In the genomic region with DNA sequence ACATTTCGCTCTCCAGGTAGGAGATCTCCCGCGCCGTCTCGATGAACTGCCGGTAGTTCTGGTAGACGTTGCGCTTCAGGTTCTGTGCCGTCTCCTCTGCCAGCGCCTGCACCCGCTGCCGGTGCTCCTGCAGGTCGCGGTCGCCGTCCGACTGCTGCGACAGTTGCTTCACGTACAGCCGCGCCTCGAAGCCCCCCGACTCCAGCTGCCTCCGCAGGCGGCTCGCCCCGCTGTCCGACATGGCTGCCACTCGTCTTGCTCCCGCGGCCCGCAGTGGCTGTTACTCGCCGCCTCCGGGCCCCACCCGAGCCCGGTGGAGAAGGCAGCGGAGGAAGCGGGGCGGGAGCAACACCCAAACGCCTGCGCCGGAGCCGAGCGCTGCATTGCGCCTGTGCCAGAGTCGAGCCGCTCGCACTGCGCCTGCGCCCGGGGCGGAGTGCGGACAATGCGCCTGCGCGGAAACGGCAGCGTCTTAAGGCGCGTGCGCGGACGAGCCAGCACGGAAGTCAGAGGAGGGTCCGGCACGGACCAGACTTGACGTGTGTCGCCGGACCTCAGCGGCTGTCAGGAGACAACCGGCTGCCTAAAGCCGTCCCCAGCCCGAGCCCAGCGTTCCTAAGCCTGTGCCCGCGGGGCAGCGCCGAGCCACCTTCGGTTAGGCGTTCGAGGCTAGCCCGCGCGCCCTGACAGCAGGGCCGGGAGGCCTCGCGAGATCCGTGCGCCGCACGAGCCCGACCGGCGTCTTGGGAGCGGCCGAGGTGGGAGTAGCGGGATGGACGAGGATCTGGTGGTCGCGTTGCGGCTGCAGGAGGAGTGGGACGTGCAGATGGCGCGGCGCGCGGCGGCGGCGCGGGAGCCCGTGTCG, we compare ENCODE assay signal across 8 mouse cellular contexts. TPM values are rescaled to one million over a fixed set of nuclear protein-coding genes. Genes with fewer than 3 reads are reported as not detected.
DNase-seq lines count a peak whose midpoint lies in the region; ATAC-seq lines count a peak whose summit lies in the region.

A gene (minus strand): TSS at position 320 of the 865 bp plus-strand sequence.
A gene (plus strand): TSS at position 501 of the 865 bp plus-strand sequence.

- peak; percentile 82 for ATAC-seq in inflammation-experienced regulatory T-cells, adult 6 months
- peak; percentile 77 for ATAC-seq in megakaryocyte-erythroid progenitor cell, adult 5-6 weeks (replicated peaks; ENCODE audit: low FRiP score, low TSS enrichment, poor library complexity, severe bottlenecking)

- intact Hi-C loops in gastrocnemius, postnatal 14 days (cut with DNase I; ENCODE audit: low total_unique reads): loop anchor here (10.0 kb wide), 1 partner anchor 47 kb away; a partner anchor contains a TSS
- intact Hi-C loops in left cerebral cortex, postnatal 10 days (cut with DNase I): loop anchor here (5.0 kb wide), 2 partner anchors 50 to 115 kb away; a partner anchor contains a TSS

- DNase-seq in adrenal gland, adult (ENCODE audit: inconsistent age in 2 of 2, low spot score in 1 of 2): peak; percentile 99
- DNase-seq in embryo, embryonic 10.5 days (ENCODE audit: low spot score): peak; percentile 97
- peak; percentile 96 for DNase-seq in gastrocnemius, postnatal 14 days
- DNase-seq in left cerebral cortex, postnatal 10 days (ENCODE audit: extremely low spot score in 1 of 2, low spot score in 2 of 2): peak; percentile 96 to 97
- peak; percentile 99 for DNase-seq in right cerebral cortex, postnatal 25 days
- DNase-seq in urinary bladder, postnatal 4 days (ENCODE audit: low spot score in 2 of 2): peak; percentile 96 to 97

RNA-seq across cellular contexts. Expression of the first gene that starts in this region (rescaled TPM):
- 1 to 10 TPM; 7.7 to 8.8 TPM for total RNA-seq in gastrocnemius, postnatal 14 days (2021)
- 1 to 10 TPM; 5.8 to 8.6 (median 6.9) TPM for polyA plus RNA-seq in inflammation-experienced regulatory T-cells, adult 6 months (2017; shearing (Covaris generic))
- 10 to 100 TPM; 35.7 to 37.0 TPM for total RNA-seq in left cerebral cortex, postnatal 10 days (2021)
- 10.5 and 12.0 TPM in 2 replicates for total RNA-seq in megakaryocyte-erythroid progenitor cell, adult 5-6 weeks (2014; fragmentation: Nextera tagmentation)
- total RNA-seq in megakaryocyte-erythroid progenitor cell, adult 5-6 weeks (2017): 11.8 and 14.8 TPM in 2 replicates

RNA-seq across cellular contexts. Expression of the second gene that starts in this region (rescaled TPM):
- total RNA-seq in gastrocnemius, postnatal 14 days (2021): 1 to 10 TPM; 6.6 to 8.8 TPM
- polyA plus RNA-seq in inflammation-experienced regulatory T-cells, adult 6 months (2017; shearing (Covaris generic)): 1 to 10 TPM; 5.9 to 7.6 (median 7.4) TPM
- 10 to 100 TPM; 14.7 to 15.6 TPM for total RNA-seq in left cerebral cortex, postnatal 10 days (2021)
- 21.6 and 29.3 TPM in 2 replicates for total RNA-seq in megakaryocyte-erythroid progenitor cell, adult 5-6 weeks (2014; fragmentation: Nextera tagmentation)
- total RNA-seq in megakaryocyte-erythroid progenitor cell, adult 5-6 weeks (2017): 21.5 and 21.7 TPM in 2 replicates

Comparison
In these comparisons a context has a peak if more than half of its experiments do, and no peak if none do; other contexts are left out.
1. Peak in every context shown above with its lines: DNase-seq and ATAC-seq.